Mouse (Mus musculus) ES-Bruce4 (cell line): ENCODE measurements around the gene Bahcc1. TPM values are rescaled to one million over a fixed set of nuclear protein-coding genes. Genes with fewer than 3 reads are reported as not detected.

Source experiments
- H3K27ac ChIP-seq: 2 replicates; pipeline ENCODE4 v1.5.1; 2012; ENCODE audit warnings: low read length, inconsistent platforms; ENCODE audit not compliant: insufficient read depth
- H3K27me3 ChIP-seq: 2 replicates; pipeline ENCODE4 v1.6.1; 2012; ENCODE audit warnings: mild to moderate bottlenecking, low read length, inconsistent platforms; ENCODE audit not compliant: control insufficient read depth, poor library complexity, insufficient read depth, severe bottlenecking
- H3K36me3 ChIP-seq: 2 replicates; pipeline ENCODE4 v1.6.1; 2012; ENCODE audit warnings: inconsistent platforms, mild to moderate bottlenecking, low read length, moderate library complexity; ENCODE audit not compliant: control insufficient read depth, poor library complexity, insufficient read depth, severe bottlenecking
- H3K4me1 ChIP-seq: one replicate; pipeline ENCODE4 v1.8.1; 2011; ENCODE audit warnings: low read length; ENCODE audit not compliant: control insufficient read depth, insufficient read depth
- H3K4me3 ChIP-seq: 2 replicates; pipeline ENCODE4 v1.5.1; 2011; ENCODE audit warnings: low read depth, mild to moderate bottlenecking, low read length
- H3K9ac ChIP-seq: 2 replicates; pipeline ENCODE4 v1.6.1; 2012; ENCODE audit warnings: low read depth, mild to moderate bottlenecking, inconsistent platforms; ENCODE audit not compliant: poor library complexity, severe bottlenecking
- H3K9me3 ChIP-seq: replicated peaks from 2 replicates; pipeline ENCODE4 v1.6.1; 2012; ENCODE audit warnings: mild to moderate bottlenecking, low read length, inconsistent platforms; ENCODE audit not compliant: control insufficient read depth, poor library complexity, insufficient read depth, severe bottlenecking
- CTCF ChIP-seq: IDR thresholded peaks from one replicate; pipeline ENCODE4 v1.8.1; 2011; ENCODE audit warnings: low read depth, low read length
- EP300 ChIP-seq: IDR thresholded peaks from 2 replicates; pipeline ENCODE4 v1.6.1; 2011; ENCODE audit warnings: low read depth, low read length; ENCODE audit not compliant: insufficient read depth
- POLR2A ChIP-seq: IDR thresholded peaks from one replicate; pipeline ENCODE4 v1.8.1; 2011; ENCODE audit warnings: low read length; ENCODE audit not compliant: insufficient read depth
- polyA plus RNA-seq: library from polyadenylated mRNA; stranded (reverse); fragments of >200 nt; gene quantifications from 2 replicates; pipeline ENCODE4 v1.2.4, GENCODE M21; 2011; ENCODE audit warnings: low read depth; ENCODE audit not compliant: missing spikeins, insufficient read depth, insufficient read length

Bahcc1 gene
- polyA plus RNA-seq, 1 experiment: 21.6 TPM

DNA sequence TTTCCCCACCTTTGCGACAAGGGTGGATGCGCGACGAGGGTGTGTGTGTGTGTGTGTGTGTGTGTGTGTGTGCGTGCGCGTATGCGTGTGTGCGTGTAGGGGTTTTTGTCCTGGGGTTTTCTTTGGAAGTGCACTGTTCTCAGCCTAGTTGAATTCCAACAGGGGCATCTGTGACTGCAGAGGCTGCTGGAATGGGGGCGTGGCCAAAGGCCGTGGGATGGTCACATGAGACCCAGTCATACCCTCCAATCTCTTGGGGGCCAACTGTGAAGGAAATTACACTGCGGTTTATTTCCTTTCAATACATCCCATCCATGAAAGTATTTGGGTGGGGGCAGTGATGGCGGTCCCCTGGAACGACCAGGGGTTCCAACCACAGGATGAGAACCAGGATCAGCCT, 57.5 kb downstream of the Bahcc1 start:
- no peak overlapping the region for H3K9ac ChIP-seq
- no peaks in the 10 kb centered on the region for H3K4me1 ChIP-seq
- no peak overlapping the region for H3K27ac ChIP-seq
- TF ChIP-seq EP300 (no peak), POLR2A (no peak)
- H3K9me3 ChIP-seq: no peaks in the 10 kb centered on the region
- no peaks in the 10 kb centered on the region for H3K36me3 ChIP-seq
- H3K4me3 ChIP-seq: no peak overlapping the region
- no peaks in the 10 kb centered on the region for H3K27me3 ChIP-seq

DNA sequence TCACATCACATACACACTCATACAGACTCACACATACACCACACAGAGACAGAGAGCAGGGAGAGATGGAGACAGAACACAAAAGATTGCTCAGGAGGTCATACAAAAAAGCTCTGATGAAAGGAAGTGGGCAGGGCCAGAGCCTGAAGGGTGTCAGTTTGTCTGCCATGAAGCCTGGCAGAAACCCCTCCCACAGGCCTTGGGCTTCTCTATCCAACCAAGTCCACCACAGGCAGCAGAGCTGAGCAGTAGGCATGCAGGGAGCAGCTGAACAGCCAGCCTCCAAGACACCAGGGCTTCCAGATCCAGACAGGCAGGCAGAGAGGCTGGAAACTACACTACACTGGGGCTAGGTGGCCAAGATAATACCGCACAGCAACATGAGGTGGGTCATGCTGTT, 61.0 kb downstream of the Bahcc1 start:
- H3K4me1 ChIP-seq: peaks cover 1% of the 10 kb centered on the region
- H3K36me3 ChIP-seq: no peaks in the 10 kb centered on the region
- H3K27ac ChIP-seq: no peak overlapping the region
- TF ChIP-seq CTCF: no peak
- no peak for TF ChIP-seq EP300
- no peak for TF ChIP-seq POLR2A
- no peak overlapping the region for H3K9ac ChIP-seq
- H3K4me3 ChIP-seq: no peak overlapping the region
- H3K9me3 ChIP-seq: no peaks in the 10 kb centered on the region
- H3K27me3 ChIP-seq: no peaks in the 10 kb centered on the region

DNA sequence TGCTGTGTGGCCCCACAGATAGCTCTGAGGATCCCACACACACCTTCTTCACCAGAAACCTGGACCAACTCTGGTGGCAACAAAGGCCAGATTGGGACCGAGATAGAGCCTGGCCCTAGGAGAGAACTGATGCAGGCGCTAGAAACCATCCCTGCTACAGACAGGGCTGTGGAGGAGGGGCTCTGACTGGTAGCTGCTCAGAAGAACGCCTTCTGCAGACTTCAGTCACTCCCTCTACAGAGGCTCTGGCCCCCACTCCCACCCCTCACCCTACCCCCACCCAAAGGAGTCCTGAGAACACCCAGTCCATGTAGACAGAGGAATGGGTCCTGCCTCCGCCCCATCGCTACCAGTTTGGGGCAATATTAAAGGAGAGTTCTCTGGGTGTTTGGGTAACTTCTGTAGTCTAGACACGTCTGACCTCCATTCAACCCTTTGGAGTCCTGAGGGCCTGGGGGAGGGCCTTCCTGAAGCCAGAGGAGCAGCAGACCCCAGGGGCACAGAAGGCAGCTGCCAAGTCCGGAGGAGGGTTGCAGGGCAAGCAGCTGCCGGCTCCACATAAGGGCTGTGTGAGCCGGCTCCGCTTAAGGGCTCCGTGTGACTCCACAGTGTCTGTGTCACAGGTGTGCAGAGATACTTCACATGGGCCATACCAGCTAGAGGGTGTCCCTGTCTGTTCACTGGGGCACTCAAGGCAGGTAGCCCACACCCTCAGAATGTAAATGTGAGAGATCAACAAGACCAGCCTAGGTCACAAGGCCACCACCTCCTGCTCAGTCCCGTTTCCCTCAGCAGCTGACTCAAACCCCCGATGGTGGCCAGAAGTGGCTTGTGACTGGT, 63.8 kb downstream of the Bahcc1 start:
- Histone ChIP-seq H3K36me3 (no peaks in the 10 kb centered on the region), H3K4me3 (no peak overlapping the region), H3K4me1 (peaks cover 1% of the 10 kb centered on the region), H3K27ac (no peak overlapping the region), H3K9ac (no peak overlapping the region), H3K9me3 (no peaks in the 10 kb centered on the region), H3K27me3 (no peaks in the 10 kb centered on the region)
- TF ChIP-seq CTCF: no peak
- TF ChIP-seq POLR2A: no peak
- TF ChIP-seq EP300: no peak

GRCm38 (mm10) chr11:120297767-120298166, 65.0 kb downstream of the Bahcc1 start:
- no peaks in the 10 kb centered on the region for H3K9me3 ChIP-seq
- TF ChIP-seq CTCF: no peak
- no peak for TF ChIP-seq POLR2A
- no peak for TF ChIP-seq EP300
- H3K27ac ChIP-seq: no peak overlapping the region
- no peak overlapping the region for H3K4me3 ChIP-seq
- no peaks in the 10 kb centered on the region for H3K27me3 ChIP-seq
- H3K36me3 ChIP-seq: no peaks in the 10 kb centered on the region
- no peak overlapping the region for H3K9ac ChIP-seq
- H3K4me1 ChIP-seq: peaks cover 1% of the 10 kb centered on the region

DNA sequence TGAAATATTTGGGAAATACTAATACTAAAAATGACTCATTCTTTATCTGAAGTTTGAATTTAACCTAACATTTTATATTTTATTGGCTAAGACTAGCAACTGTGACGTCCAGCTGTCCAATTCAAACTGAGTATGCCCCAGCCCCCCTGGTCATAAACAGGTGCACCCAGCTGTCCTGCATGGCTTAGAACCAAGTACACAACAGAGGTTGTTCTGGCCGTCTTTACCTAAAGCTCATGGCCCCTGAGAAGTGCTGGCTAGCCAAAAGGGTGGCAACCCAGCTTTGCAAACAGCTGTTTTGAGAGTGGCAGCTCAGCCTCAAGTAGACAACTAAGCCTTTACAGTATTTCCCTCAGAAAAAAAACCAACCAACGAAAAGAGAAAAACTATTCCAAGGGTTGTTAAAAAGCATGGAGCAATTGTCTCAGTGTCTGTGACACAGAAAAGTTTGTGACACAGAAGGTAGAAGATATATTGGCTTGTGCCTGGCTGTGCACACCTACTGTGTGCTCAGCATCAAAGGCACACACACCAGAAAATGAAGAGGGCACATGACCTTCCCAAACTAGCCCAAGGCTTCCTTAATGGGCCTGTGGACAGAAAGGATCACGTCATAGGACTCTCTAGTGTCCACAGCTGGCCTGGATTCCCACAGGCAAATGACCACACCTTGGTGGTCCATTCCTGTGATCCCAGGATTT, 65.8 kb downstream of the Bahcc1 start:
- H3K9me3 ChIP-seq: no peaks in the 10 kb centered on the region
- no peak overlapping the region for H3K9ac ChIP-seq
- H3K27ac ChIP-seq: no peak overlapping the region
- H3K27me3 ChIP-seq: no peaks in the 10 kb centered on the region
- H3K4me3 ChIP-seq: no peak overlapping the region
- H3K4me1 ChIP-seq: peaks cover 1% of the 10 kb centered on the region
- TF ChIP-seq EP300: no peak
- no peak for TF ChIP-seq POLR2A
- TF ChIP-seq CTCF: no peak
- no peaks in the 10 kb centered on the region for H3K36me3 ChIP-seq

GRCm38 (mm10) chr11:120299484-120299883, 66.7 kb downstream of the Bahcc1 start:
- H3K4me1 ChIP-seq: peaks cover 1% of the 10 kb centered on the region
- H3K4me3 ChIP-seq: no peak overlapping the region
- no peak overlapping the region for H3K9ac ChIP-seq
- H3K36me3 ChIP-seq: no peaks in the 10 kb centered on the region
- H3K9me3 ChIP-seq: no peaks in the 10 kb centered on the region
- H3K27me3 ChIP-seq: no peaks in the 10 kb centered on the region
- TF ChIP-seq POLR2A: no peak
- no peak for TF ChIP-seq CTCF
- TF ChIP-seq EP300: no peak
- no peak overlapping the region for H3K27ac ChIP-seq
